Mouse (Mus musculus): ENCODE measurements at regions not wholly inside any gene's neighbourhood (a gene's known extent, or its start where the extent isn't known, plus 50 kb on each side); places are given as distances from the start of the nearest gene placed in this dataset.

- DNase-seq, result no peak
- intact Hi-C loops (cut with DNase I), result no loop called here
Observed at GRCm38 (mm10) chr1:63928361-63928760, 159.3 kb upstream of the 4933402D24Rik start.

- DNase-seq, result no peak
- intact Hi-C loops (cut with DNase I), result no loop called here
Observed at GRCm38 (mm10) chr1:63920181-63920933, 151.3 kb upstream of the 4933402D24Rik start.

- intact Hi-C loops (cut with DNase I), result no loop called here
- DNase-seq, result no peak
Observed at GRCm38 (mm10) chr1:63918200-63918599, 149.1 kb upstream of the 4933402D24Rik start.

GRCm38 (mm10) chr1:63916907-63917650, 148.0 kb upstream of the 4933402D24Rik start:
- intact Hi-C loops (cut with DNase I), result no loop called here
- no peak for DNase-seq

GRCm38 (mm10) chr1:63910765-63911164, 141.7 kb upstream of the 4933402D24Rik start:
- DNase-seq, result no peak
- intact Hi-C loops (cut with DNase I), result no loop called here

- DNase-seq, result no peak
- intact Hi-C loops (cut with DNase I), result no loop called here
Observed at GRCm38 (mm10) chr1:63909191-63909590, 140.1 kb upstream of the 4933402D24Rik start.

- no peak for DNase-seq
- intact Hi-C loops (cut with DNase I), result no loop called here
Observed at GRCm38 (mm10) chr1:63903620-63904019, 134.6 kb upstream of the 4933402D24Rik start.

GRCm38 (mm10) chr1:63903201-63903600, 134.1 kb upstream of the 4933402D24Rik start:
- intact Hi-C loops (cut with DNase I), result no loop called here
- DNase-seq, result no peak

GRCm38 (mm10) chr1:63902391-63902790, 133.3 kb upstream of the 4933402D24Rik start:
- intact Hi-C loops (cut with DNase I), result no loop called here
- peak in 1 of 2 experiments; percentile 6 for DNase-seq

- peak; percentile 12 to 21 for DNase-seq
- intact Hi-C loops (cut with DNase I), result no loop called here
Observed at GRCm38 (mm10) chr1:63899631-63900577, 130.8 kb upstream of the 4933402D24Rik start.

GRCm38 (mm10) chr1:63898766-63899165, 129.7 kb upstream of the 4933402D24Rik start:
- intact Hi-C loops (cut with DNase I), result no loop called here
- no peak for DNase-seq

GRCm38 (mm10) chr1:63897556-63897955, 128.5 kb upstream of the 4933402D24Rik start:
- no peak for DNase-seq
- intact Hi-C loops (cut with DNase I), result no loop called here

- no peak for DNase-seq
- intact Hi-C loops (cut with DNase I), result no loop called here
Observed at GRCm38 (mm10) chr1:63879570-63879969, 110.5 kb upstream of the 4933402D24Rik start.

GRCm38 (mm10) chr1:63876589-63877251, 107.7 kb upstream of the 4933402D24Rik start:
- DNase-seq, result peak in 1 of 2 experiments; percentile 25
- intact Hi-C loops (cut with DNase I), result no loop called here

- no peak for DNase-seq
- intact Hi-C loops (cut with DNase I), result no loop called here
Observed at GRCm38 (mm10) chr1:63875297-63875962, 106.4 kb upstream of the 4933402D24Rik start.

GRCm38 (mm10) chr1:63871831-63872230, 102.8 kb upstream of the 4933402D24Rik start:
- intact Hi-C loops (cut with DNase I), result no loop called here
- DNase-seq, result no peak

GRCm38 (mm10) chr1:63869342-63869741, 100.3 kb upstream of the 4933402D24Rik start:
- DNase-seq, result no peak

GRCm38 (mm10) chr1:63857933-63858649, 89.0 kb upstream of the 4933402D24Rik start:
- no peak for DNase-seq
- intact Hi-C loops (cut with DNase I), result no loop called here

More at GRCm38 (mm10) chr1:63869342-63869741, 100.3 kb upstream of the 4933402D24Rik start:
- intact Hi-C loops (cut with DNase I), result no loop called here

- no peak for DNase-seq
- intact Hi-C loops (cut with DNase I), result no loop called here
Observed at GRCm38 (mm10) chr1:63857468-63857867, 88.4 kb upstream of the 4933402D24Rik start.
